Mouse (Mus musculus) thymus, adult 2 months (tissue): ENCODE results near the gene Epha6. TPM values are rescaled to one million over a fixed set of nuclear protein-coding genes. Genes with fewer than 3 reads are reported as not detected.

Experiments used
- DNase-seq: peaks from one replicate; pipeline ENCODE4 v3.0.0; 2021
- H3K27ac ChIP-seq: fragments of 200-500 bp; 2 replicates; pipeline ENCODE4 v1.5.1; 2012; ENCODE audit warnings: low read length, control low read depth; ENCODE audit not compliant: control insufficient read depth, insufficient read depth
- H3K27me3 ChIP-seq: fragments of 200-500 bp; 2 replicates; pipeline ENCODE4 v1.6.1; 2012; ENCODE audit warnings: mild to moderate bottlenecking, low read length, moderate library complexity, mixed read lengths; ENCODE audit not compliant: control insufficient read depth, insufficient read depth
- H3K36me3 ChIP-seq: fragments of 200-500 bp; 2 replicates; pipeline ENCODE4 v1.6.1; 2012; ENCODE audit warnings: mild to moderate bottlenecking, low read length, moderate library complexity; ENCODE audit not compliant: control insufficient read depth, insufficient read depth
- H3K4me1 ChIP-seq: fragments of 200-500 bp; replicated peaks from 2 replicates; pipeline ENCODE4 v1.6.1; 2012; ENCODE audit warnings: low read length; ENCODE audit not compliant: control insufficient read depth, insufficient read depth
- H3K4me3 ChIP-seq: fragments of 200-500 bp; 2 replicates; pipeline ENCODE4 v1.5.1; 2012; ENCODE audit warnings: mild to moderate bottlenecking, low read length, control low read depth, moderate library complexity; ENCODE audit not compliant: control insufficient read depth, insufficient read depth
- CTCF ChIP-seq: fragments of 200-500 bp; IDR thresholded peaks from 2 replicates; pipeline ENCODE4 v1.5.1; 2012; ENCODE audit warnings: mild to moderate bottlenecking, control low read depth, low read length, moderate library complexity, borderline replicate concordance; ENCODE audit not compliant: control insufficient read depth, poor library complexity, insufficient read depth; ENCODE audit errors: extremely low read depth
- POLR2A ChIP-seq: fragments of 200-500 bp; IDR thresholded peaks from 2 replicates; pipeline ENCODE4 v1.6.1; 2012; ENCODE audit warnings: mild to moderate bottlenecking, low read length, control low read depth, moderate library complexity; ENCODE audit not compliant: control insufficient read depth, poor library complexity, insufficient read depth; ENCODE audit errors: extremely low read depth
- WGBS: fragments of 180-500 bp; shearing (Covaris S2); methylation state at CpG from one replicate; pipeline ENCODE4 v1.1.7; 2018; 5-methylcytosine and 5-hydroxymethylcytosine counted together
- polyA plus RNA-seq: library from polyadenylated mRNA; depleted of rRNA; stranded (reverse); fragments of >200 nt; gene quantifications from 2 replicates; pipeline ENCODE4 v1.2.3, GENCODE M21; 2012

The Epha6 gene
- polyA plus RNA-seq, 1 experiment: not detected

GRCm38 (mm10) chr16:59772297-59772696, 833.0 kb downstream of the Epha6 start:
- 90% methylated on average over 2 of the region's 2 CpGs for WGBS
- TF ChIP-seq CTCF (no peak), POLR2A (no peak)
- H3K27me3 ChIP-seq: no peaks in the 10 kb centered on the region

GRCm38 (mm10) chr16:59770421-59770820, 834.9 kb downstream of the Epha6 start:
- no peak for TF ChIP-seq POLR2A
- TF ChIP-seq CTCF: no peak
- Histone ChIP-seq H3K36me3 (no peaks in the 10 kb centered on the region), H3K27ac (no peak overlapping the region), H3K4me3 (no peak overlapping the region), H3K4me1 (no peaks in the 10 kb centered on the region), H3K27me3 (no peaks in the 10 kb centered on the region)
- 93% methylated on average over 1 of the region's 1 CpGs for WGBS
- no peak for DNase-seq

More at GRCm38 (mm10) chr16:59772297-59772696, 833.0 kb downstream of the Epha6 start:
- no peak for DNase-seq
- Histone ChIP-seq H3K36me3 (no peaks in the 10 kb centered on the region), H3K4me1 (no peaks in the 10 kb centered on the region), H3K4me3 (no peak overlapping the region), H3K27ac (no peak overlapping the region)

- no peaks in the 10 kb centered on the region for H3K36me3 ChIP-seq
- H3K27ac ChIP-seq: no peak overlapping the region
- no peak overlapping the region for H3K4me3 ChIP-seq
- DNase-seq: no peak
- TF ChIP-seq POLR2A: no peak
- no peak for TF ChIP-seq CTCF
- no peaks in the 10 kb centered on the region for H3K27me3 ChIP-seq
- H3K4me1 ChIP-seq: no peaks in the 10 kb centered on the region
- 92% methylated on average over 7 of the region's 7 CpGs for WGBS
These were observed 835.4 kb downstream of the Epha6 start for GRCm38 (mm10) chr16:59769936-59770335.

GRCm38 (mm10) chr16:59760875-59761274, 844.5 kb downstream of the Epha6 start:
- TF ChIP-seq CTCF (no peak), POLR2A (no peak)
- Histone ChIP-seq H3K27me3 (no peaks in the 10 kb centered on the region), H3K4me3 (no peak overlapping the region), H3K4me1 (no peaks in the 10 kb centered on the region), H3K27ac (no peak overlapping the region), H3K36me3 (no peaks in the 10 kb centered on the region)
- no peak for DNase-seq
- 84% methylated on average over 4 of the region's 4 CpGs for WGBS

GRCm38 (mm10) chr16:59750905-59751304, 854.4 kb downstream of the Epha6 start:
- no peaks in the 10 kb centered on the region for H3K4me1 ChIP-seq
- no peak overlapping the region for H3K27ac ChIP-seq
- WGBS: 89% methylated on average over 4 of the region's 4 CpGs
- no peaks in the 10 kb centered on the region for H3K36me3 ChIP-seq
- TF ChIP-seq CTCF: no peak
- no peak for TF ChIP-seq POLR2A
- H3K4me3 ChIP-seq: no peak overlapping the region
- no peak for DNase-seq
- no peaks in the 10 kb centered on the region for H3K27me3 ChIP-seq

GRCm38 (mm10) chr16:59743669-59744068, 861.7 kb downstream of the Epha6 start:
- H3K27ac ChIP-seq: no peak overlapping the region
- no peaks in the 10 kb centered on the region for H3K4me1 ChIP-seq
- H3K27me3 ChIP-seq: no peaks in the 10 kb centered on the region
- no peak overlapping the region for H3K4me3 ChIP-seq
- no peak for DNase-seq
- TF ChIP-seq CTCF (no peak), POLR2A (no peak)
- 85% methylated on average over 1 of the region's 1 CpGs for WGBS
- no peaks in the 10 kb centered on the region for H3K36me3 ChIP-seq

- H3K27ac ChIP-seq: no peak overlapping the region
- no peaks in the 10 kb centered on the region for H3K4me1 ChIP-seq
- TF ChIP-seq CTCF (no peak), POLR2A (no peak)
- DNase-seq: no peak
- H3K36me3 ChIP-seq: no peaks in the 10 kb centered on the region
- no peaks in the 10 kb centered on the region for H3K27me3 ChIP-seq
- WGBS: 84% methylated on average over 4 of the region's 4 CpGs
- H3K4me3 ChIP-seq: no peak overlapping the region
These were observed 889.8 kb downstream of the Epha6 start for GRCm38 (mm10) chr16:59715524-59715923.
